Mouse (Mus musculus): Measurements from ENCODE around the gene Bcas2.
"Not testable (repeated sequence)": the region's sequence is repeated elsewhere in the genome, so short reads cannot be mapped to it uniquely, and the experiment has no call there.

GRCm38 (mm10) chr3:103184467-103184866 lies 13.0 kb downstream of the Bcas2 start:
- TF ChIP-seq CTCF, EP300 (IDR thresholded peaks at IDR 0.05; ENCODE audit: low read depth): not testable (repeated sequence)
